ENCODE assay signal across 8 mouse cellular contexts in genomic region chrX:50634842-50635615, GRCm38 (mm10).
DNase-seq lines count a peak whose midpoint lies in the region; ATAC-seq and TF ChIP-seq lines count a peak whose summit lies in the region.

No protein-coding gene starts in this region.

- no peaks in the 10 kb centered on the region for H3K9me3 ChIP-seq in hindbrain, embryonic 11.5 days (ENCODE audit: control insufficient read depth, low read length)
- H3K9me3 ChIP-seq in lung, postnatal 0 days (ENCODE audit: low read length): no peaks in the 10 kb centered on the region

- no peak overlapping the region for H3K27ac ChIP-seq in hindbrain, embryonic 11.5 days (ENCODE audit: low read depth, low read length)
- peak overlapping the region; percentile 75 for H3K27ac ChIP-seq in lung, postnatal 0 days (ENCODE audit: low read length)

- WGBS in hindbrain, embryonic 11.5 days: 12% methylated on average over 28 of the region's 30 CpGs
- WGBS in lung, postnatal 0 days: 12% methylated on average over 22 of the region's 30 CpGs

- TF ChIP-seq CTCF in lung, postnatal 0 days (IDR thresholded peaks at IDR 0.05): peak; percentile 63

- H3K36me3 ChIP-seq in hindbrain, embryonic 11.5 days (ENCODE audit: control insufficient read depth, insufficient read depth, low read length): no peaks in the 10 kb centered on the region
- H3K36me3 ChIP-seq in lung, postnatal 0 days (ENCODE audit: insufficient read depth, low read length): no peaks in the 10 kb centered on the region

- H3K4me1 ChIP-seq in hindbrain, embryonic 11.5 days (replicated peaks; ENCODE audit: control insufficient read depth, insufficient read depth, low read length): no peaks in the 10 kb centered on the region
- no peaks in the 10 kb centered on the region for H3K4me1 ChIP-seq in lung, postnatal 0 days (ENCODE audit: insufficient read depth, low read depth, low read length)

- H3K27me3 ChIP-seq in hindbrain, embryonic 11.5 days (ENCODE audit: control insufficient read depth, insufficient read depth, low read length): no peaks in the 10 kb centered on the region
- no peaks in the 10 kb centered on the region for H3K27me3 ChIP-seq in lung, postnatal 0 days (replicated peaks; ENCODE audit: insufficient read depth, low read length)

- peak overlapping the region; percentile 47 for H3K4me2 ChIP-seq in hindbrain, embryonic 11.5 days (replicated peaks; ENCODE audit: low read depth, low read length)
- H3K4me2 ChIP-seq in lung, postnatal 0 days (replicated peaks; ENCODE audit: low read depth, low read length): peak overlapping the region; percentile 48

- peak; percentile 100 for ATAC-seq in hindbrain, embryonic 11.5 days (ENCODE audit: low FRiP score)
- peak; percentile 99 for ATAC-seq in lung, postnatal 0 days

- H3K9ac ChIP-seq in hindbrain, embryonic 11.5 days (ENCODE audit: low read depth, low read length): peak overlapping the region; percentile 37; the same call in 1 of the 2 replicates
- H3K9ac ChIP-seq in lung, postnatal 0 days (replicated peaks; ENCODE audit: low read depth): peak overlapping the region; percentile 26; the same call in 1 of the 2 replicates

- TF ChIP-seq EP300 in lung, postnatal 0 days (IDR thresholded peaks at IDR 0.05): no peak

- DNase-seq in R1 (ENCODE audit: low read depth, low spot score): peak; percentile 93
- peak; percentile 85 to 90 for DNase-seq in cerebellum, postnatal 10 days
- DNase-seq in frontal cortex, postnatal 14 days (ENCODE audit: low spot score in 2 of 2): peak; percentile 68 to 77
- peak; percentile 80 for DNase-seq in hindbrain, embryonic 11.5 days (ENCODE audit: low spot score)
- peak; percentile 72 to 83 for DNase-seq in layer of hippocampus, postnatal 14 days (ENCODE audit: low spot score in 2 of 2)
- peak; percentile 91 for DNase-seq in lung, postnatal 0 days (ENCODE audit: low spot score)
- DNase-seq in ovary, postnatal 36 days (ENCODE audit: low spot score): peak; percentile 76
- peak; percentile 54 to 79 for DNase-seq in urinary bladder, adult 18-20 months (ENCODE audit: low spot score in 2 of 2)

- H3K4me3 ChIP-seq in hindbrain, embryonic 11.5 days (ENCODE audit: low read depth, low read length): peak overlapping the region; percentile 46
- peak overlapping the region; percentile 50 for H3K4me3 ChIP-seq in lung, postnatal 0 days (ENCODE audit: low read depth, low read length)
